Mouse (Mus musculus) adrenal gland, postnatal 25 days (tissue): ENCODE data around the gene Hcls1. TPM values are rescaled to one million over a fixed set of nuclear protein-coding genes. Genes with fewer than 3 reads are reported as not detected.

ENCODE experiments used
- DNase-seq: peaks from one replicate; pipeline ENCODE4 v3.0.0; 2021; ENCODE audit warnings: mixed read lengths
- long read RNA-seq: library from polyadenylated mRNA; stranded (forward); transcript quantifications from one replicate; pipeline ENCODE4 v2.0.0, GENCODE M21; 2021
- total RNA-seq: library from RNA; stranded (reverse); gene quantifications from 2 replicates; pipeline ENCODE4 v1.2.3, GENCODE M21; 2021

The Hcls1 gene
- total RNA-seq = 6.5 and 10.5 TPM in 2 replicates
- long read RNA-seq, transcript Hcls1-201 (14 exons, 2,016 nt) = major isoform, 7 of 7 reads
- long read RNA-seq, partial matches to known transcripts = 0 of 7 reads
- long read RNA-seq, other reads (novel, unspliced or antisense) = 0 of 7 reads

DNA sequence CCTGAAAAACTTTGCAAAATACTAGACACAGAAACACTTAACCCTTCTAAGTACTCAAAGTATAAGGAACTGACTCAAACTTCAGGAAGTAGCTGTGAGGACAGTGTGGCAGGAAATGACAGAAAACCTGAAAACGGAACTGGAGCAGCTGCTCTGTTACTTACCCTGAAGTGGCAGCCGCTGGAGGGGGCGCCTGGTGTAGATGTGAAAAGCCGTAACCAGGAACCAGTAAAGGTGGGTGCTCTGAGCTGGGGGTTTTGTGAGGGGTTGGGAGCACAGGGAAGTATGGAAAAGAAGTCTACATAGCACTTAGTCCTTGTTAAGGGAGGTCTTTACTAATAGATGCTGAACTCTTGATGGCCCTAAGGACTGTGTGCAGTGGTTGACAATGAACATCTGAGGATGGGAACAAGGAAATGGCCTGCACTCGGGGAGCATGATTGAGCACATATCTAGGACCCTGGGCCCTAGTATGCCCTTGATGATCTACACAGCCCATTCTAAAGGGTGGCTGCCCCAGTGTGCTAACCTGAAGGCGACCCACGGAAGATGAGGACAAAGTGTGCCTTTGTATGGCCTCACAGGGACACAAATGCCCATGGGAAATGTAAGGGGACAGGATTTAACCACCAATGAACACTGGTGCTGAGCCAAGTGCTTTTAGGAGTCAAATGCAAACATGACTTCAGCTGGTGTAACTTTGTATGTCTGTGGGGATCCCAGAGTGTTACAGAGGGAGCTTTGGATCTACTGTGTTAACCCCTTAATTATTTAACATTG lies at the start of gene Hcls1:
Hcls1 (plus strand) TSS at position 143 of the 780 bp plus-strand sequence.
- no peak for DNase-seq

DNA sequence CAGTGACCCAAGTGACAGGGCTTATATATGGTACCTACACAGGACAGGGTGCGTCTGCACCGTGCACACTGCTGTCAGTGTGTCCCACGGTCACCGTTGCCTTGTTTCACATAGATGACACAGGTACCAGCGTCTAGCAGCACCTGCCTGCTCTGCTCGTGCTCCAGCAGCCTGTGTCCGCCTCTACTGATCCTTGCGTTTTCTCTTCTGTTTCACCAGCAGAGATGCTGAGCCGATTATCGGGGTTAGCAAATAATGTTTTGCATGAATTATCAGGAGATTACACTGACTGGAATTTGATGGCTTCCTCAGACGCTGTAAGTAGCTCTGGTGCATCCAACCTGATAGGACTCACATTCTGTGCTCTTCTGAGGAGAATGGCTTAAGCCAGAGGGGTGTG lies 48.9 kb upstream of the Hcls1 start:
- DNase-seq = no peak

DNA sequence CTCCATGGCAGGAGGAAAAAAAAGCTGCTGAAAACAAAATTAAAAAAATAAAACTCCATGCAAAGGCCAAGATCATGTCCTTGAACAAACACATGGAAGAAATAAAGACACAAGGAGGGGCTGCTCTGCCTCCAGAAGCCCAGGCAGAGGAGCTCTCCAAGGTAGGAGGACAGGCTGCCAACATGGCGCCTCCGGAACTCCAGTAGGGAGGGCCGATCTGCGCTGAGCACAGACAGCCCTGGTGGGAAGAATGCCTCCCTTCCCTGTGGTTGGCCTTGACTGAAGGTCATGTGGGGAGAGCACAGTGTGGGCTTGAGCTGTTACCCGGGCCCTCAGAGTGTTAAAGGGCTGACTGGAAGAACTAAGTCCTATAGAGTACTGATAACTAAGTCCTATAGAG lies 47.2 kb upstream of the Hcls1 start:
- DNase-seq = peak; percentile 33

DNA sequence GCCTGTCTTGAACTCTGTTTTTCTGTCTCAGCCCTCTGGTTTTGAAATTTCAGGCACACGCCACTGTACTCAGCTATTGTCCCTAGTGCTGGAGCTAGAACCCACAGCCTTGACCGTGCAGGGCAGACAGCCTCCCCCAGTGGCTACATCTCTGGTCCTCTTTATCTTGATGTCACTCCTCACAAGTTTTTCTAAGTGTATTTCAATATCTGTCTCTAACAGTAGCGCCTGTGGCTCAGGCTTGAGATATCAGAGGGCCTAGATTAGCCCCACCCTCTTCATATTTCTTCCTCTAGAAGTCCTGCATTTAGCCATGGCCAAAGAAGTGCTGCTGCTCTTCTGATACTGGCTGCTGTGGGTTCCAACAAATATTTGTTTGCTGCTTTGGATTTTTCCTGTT lies 44.2 kb upstream of the Hcls1 start:
- no peak for DNase-seq

DNA sequence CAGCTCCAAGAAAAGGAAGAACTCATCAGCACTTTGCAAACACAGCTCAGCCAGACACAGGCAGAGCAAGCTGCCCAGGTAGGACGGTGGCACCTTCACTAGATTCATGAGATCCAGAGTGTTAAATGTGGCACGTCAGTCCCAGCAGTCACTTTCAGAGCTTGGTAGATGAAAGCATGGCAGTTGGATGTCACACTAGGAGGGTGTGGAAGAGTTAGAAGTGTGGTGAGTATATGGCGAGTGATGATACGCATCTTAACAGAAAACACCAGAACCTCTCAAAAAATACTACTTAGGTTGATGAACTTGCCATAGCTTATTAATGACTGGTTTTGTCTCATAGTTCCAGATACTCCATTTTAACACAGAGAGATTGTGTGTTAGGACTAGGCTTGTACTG lies 43.4 kb upstream of the Hcls1 start:
- no peak for DNase-seq

DNA sequence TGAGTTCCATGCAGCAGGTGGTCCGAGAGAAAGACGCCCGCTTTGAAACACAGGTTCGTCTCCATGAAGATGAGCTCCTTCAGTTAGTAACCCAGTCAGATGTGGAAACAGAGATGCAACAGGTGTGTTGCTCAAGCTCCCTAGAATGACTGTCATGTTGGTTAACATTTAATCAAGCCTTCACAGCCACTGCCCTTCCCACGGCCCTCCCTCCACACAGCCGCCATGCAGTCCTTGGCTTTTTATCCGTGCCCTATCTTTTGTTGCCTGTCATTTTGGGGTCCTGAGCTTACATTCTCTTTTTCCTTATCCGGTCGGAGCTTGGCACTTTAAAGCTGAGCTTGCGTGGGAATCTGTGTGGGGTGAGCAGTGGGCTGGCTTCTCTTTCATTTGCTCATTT lies 41.5 kb upstream of the Hcls1 start:
- no peak for DNase-seq

DNA sequence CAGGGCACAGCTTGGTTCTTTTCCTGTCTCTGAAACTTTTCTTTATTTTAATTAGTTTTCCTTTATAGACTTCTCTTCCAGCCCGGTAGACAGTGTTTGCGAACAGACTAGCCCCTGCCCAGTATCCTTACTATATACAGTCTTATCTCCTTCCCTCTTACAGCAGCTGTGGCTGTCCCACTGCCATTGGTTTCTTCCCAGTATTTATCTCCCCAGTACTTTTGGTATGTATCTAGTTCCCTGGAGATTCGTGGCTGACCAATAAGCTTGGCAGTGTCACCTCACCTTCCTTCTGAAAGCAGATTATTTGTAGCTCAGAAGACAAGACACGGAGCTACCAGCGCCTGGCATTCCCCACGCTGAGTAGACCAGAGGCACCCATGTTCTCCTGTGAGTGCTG lies 38.1 kb upstream of the Hcls1 start:
- DNase-seq = no peak

DNA sequence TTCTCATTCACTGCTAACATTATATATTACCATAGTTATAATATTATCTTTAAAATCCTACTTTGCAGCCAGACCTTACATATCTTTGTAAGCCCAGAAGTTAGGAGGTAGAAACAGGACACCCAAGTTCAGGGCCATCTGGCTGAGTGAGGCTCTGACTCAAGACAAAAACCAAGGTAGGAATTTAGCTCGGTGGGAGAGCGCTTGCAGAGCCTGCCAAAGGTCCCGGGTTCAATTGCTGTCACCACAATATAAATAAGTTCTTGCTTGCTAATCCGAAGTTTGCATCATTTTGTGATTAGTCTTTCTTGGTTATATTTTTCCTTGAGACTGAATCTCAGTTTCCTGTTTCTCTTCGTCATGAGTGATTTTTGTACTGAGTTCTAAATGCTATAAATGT lies 31.6 kb upstream of the Hcls1 start:
- DNase-seq = no peak

DNA sequence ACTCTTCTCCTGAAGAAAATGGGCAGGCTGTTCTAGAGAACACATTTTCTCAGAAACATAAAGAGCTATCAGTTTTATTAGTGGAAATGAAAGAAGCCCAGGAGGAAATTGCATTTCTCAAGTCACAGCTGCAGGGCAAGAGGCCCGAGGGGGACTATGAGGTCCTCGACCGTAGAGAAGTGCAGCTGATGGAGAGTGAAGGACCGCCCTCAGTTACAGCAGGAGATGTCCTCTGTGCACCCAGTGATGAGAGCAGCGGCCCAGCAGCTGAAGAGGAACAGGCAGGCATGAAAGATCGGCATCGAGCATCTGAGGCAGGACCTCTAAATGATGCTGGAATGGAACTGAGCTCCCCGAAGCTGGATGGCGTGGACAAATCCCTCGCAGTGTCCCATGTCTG lies 22.9 kb upstream of the Hcls1 start:
- DNase-seq = no peak

DNA sequence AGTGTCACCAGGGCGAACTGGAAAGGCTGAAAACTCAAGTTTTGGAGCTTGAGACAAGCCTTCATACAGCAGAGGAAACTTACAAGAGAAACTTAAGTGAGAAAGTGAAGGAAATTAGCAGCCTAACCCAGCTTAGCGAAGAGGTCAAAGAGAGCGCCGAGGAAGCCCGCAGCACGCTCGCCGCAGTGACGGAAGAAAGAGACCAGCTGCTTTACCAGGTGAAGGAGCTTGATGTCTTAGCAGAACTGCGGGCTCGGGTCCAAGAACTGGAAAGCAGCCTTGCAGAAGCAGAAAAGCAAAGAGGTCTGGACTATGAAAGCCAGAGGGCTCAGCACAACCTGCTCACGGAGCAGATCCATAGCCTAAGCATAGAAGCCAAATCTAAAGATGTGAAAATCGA lies 22.5 kb upstream of the Hcls1 start:
- no peak for DNase-seq

DNA sequence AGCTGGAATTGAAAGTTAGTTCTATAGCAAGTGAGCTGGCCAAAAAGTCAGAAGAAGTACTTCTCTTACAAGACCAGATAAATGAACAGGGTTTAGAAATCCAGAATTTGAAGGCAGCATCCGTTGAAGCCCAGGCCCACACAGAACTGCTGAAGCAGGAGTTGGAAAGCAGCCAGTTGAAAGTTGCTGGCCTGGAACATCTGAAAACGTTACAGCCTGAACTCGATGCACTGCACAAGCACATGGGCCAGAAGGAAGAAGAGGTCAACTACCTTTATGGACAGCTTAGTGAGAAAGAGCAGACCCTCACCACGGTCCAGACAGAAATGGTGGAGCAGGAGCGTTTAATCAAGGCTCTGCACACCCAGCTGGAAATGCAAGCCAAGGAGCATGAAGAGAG lies 20.6 kb upstream of the Hcls1 start:
- no peak for DNase-seq

DNA sequence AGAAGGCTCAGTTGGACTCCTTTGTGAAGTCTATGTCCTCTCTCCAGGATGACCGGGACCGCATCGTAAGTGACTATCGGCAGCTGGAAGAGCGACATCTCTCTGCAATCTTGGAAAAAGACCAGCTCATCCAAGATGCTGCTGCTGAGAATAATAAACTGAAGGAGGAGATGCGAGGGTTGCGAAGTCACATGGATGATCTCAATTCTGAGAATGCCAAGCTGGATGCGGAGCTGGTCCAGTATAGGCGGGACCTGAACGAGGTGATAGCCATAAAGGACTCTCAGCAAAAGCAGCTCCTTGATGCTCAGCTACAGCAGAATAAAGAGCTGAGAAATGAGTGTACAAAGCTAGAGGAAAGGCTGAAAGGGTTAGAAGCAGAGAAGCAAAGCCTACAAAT lies 16.3 kb upstream of the Hcls1 start:
- no peak for DNase-seq

DNA sequence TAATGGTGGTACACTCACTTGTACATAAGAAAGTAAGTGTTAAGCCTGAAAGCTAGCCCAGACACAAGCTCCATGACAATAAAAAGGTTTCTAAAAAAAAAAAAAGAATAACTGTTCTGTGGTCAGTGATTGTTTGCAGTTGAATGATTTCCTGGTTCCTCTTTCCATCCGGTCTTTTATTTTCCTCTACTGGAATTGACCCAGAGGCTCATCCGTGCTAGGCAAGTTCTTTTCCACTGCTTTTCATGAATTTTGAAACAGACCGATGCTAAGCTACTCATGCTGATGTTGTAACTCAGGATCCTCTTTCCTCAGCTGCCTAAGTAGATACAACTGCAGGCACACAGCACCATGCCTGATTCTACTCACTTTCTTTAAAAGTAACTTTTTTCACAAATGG lies 14.4 kb upstream of the Hcls1 start:
- DNase-seq = no peak

DNA sequence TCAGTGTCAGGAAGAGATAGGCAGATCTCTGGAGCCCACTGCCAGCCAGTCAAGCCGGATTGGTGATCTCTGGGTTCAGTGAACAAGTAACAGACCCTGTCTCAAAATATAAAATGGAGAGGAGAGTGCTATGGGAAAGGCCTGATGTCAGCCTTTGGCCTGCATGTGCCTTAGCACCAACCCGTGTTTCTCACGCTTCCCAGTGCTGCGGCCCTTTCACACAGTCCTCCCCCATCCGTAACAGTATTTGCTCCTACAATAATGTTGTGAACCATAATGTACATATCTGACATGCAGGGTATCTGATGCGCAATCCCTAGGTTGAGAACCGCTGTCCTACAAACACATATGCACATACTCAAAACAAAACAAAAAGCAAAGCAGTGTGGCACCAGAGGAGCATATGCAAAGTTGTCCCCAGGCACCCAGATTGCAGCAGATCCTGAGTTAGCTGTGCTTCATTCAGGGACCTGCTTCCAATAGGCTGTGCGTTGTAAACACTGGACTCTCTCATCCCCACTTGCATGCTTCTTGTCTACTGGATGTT lies 13.6 kb upstream of the Hcls1 start:
- DNase-seq = no peak

DNA sequence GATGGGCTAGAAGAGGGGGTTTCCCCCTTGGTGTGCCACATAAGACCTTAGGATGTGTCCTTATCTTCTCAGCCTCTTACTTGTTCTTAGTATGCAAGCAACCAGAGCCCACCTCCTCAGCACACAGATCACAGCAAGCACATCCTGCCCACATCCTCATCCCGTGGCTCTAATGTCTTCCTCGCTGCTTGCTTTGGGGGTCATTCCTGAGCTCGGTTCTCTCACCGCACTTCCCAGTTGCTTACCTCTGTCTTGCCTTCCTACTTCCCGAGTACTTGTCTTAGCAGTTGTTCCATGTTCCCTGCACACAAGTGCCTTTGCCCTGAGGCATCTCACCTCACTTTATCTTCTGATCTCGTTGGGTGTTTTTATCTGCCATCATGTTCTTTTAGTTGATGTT lies 12.8 kb upstream of the Hcls1 start:
- no peak for DNase-seq

DNA sequence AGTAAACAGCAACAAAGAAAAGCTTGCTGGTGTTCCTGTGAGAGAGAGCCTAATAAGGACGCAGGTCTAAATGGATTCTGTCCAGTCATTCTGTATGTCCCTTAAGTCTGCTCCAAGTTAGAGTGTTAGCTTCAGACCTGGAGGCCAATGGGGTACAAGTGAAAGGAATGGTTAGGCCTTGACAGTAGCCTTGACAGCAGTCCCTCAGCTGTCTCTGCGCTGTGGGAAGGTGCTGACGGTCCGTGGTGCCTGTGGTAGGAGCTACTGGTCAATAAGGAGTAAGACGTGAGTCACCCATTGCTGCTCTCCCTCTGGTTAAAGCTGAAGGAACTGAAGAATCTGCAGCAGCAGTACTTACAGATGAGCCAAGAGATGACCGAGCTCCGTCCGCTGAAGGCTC lies 10.5 kb upstream of the Hcls1 start:
- no peak for DNase-seq

DNA sequence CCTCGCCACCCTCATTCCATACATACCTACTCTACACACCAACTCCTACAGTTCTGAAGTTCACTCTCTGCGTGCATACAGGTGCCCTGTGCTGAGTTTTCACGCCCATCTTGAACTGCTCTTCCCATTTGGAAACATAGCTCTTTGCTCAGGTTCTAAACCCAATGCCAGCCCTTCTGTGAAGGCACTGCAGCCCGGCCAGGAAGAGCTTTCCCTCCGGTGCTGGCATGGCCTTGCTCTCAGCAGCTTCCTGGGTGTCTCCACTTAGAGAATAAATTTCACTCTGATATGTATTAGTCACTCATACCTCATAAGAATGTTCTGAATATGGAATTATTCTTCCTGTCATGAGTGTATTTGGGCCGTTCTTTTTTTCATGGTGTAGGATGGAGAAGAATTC lies 9.4 kb upstream of the Hcls1 start:
- DNase-seq = no peak

DNA sequence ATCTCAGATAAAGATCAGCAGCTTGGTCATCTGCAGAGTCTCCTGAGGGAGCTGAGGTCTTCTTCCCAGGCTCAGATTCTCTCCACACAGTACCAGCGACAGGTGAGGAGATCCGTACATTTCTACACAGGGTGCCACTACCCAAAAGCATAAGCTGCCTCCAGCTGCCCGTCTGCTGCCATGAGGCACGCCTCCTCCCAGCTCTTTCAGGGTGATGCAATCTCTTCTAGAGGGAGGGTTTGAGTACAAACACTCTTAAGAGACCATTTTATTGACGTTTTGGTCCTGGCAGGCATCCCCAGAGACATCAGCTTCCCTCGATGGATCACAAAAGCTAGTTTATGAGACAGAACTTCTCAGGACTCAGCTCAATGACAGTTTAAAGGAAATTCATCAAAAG lies 9.0 kb upstream of the Hcls1 start:
- DNase-seq = no peak

DNA sequence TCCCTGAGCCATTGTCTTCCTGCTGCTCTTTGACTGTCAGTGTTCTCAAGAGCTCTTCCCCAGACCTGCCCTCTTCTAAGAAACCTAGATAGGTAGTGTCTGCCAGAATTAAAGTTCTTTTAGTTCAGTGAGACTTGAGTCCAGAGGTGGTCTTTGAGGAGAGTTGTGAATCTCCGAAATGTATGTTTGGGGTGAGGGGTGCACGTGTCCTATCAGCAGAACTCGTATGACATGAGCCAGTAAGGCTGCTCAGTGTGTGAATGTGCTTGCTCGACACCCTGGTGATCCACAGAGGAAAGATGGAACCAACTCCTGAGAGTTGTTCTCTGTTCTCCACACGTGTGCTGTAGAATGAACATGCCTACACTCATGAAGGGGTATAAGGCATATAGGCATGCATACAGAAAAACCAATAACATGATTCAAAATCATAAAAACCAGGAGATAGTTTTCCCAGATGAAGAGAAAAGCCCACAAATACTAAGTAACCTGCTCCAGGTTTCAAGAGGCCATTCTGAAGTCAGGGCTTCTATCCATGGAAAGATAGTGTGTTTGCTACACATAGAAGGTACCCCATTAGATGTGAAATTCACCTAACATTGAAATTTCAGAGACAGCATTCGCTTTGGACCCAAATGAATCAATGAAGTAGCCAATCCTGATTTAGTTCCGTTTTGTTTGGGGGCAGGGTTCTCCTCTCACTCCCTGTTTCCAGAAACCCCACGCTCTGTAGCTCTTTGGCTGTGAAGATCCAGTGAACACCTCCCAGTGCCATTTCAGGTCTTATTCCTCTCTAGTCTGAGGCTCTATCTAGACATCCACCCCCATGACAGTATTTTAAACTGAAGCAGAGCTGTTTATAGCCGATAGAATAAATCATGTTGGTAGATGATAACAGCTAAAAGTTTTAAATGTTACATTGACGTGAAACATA lies 8.0 kb upstream of the Hcls1 start:
- DNase-seq = no peak

DNA sequence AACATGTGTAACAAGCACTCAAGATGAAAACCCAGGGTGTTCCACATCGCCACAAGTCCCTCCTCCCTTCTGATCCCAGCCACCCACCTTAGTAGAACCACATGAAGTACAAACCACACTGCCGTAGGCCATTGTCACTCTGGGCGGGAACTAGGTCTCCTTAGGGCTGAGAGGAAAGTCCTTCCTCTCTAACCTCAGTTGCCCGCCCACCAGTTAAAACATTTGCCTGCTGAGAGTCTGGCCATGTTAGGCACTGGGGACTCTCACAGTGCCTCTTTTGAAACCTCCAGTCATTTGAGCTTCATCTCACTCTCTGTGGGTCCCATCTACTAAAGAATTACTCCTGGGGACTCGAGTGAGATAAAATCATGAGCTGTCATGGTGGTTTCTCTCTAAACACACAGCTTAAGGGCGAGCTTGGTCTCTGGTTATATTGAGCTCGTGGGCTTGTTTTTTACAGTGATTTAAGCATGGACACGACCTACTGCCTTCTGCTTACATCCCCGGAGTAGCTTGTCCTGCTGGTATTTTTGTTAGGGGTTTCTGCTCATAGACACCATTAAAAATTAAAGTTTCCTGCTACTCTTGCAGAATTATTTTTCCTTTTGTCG lies 7.2 kb upstream of the Hcls1 start:
- DNase-seq = no peak

DNA sequence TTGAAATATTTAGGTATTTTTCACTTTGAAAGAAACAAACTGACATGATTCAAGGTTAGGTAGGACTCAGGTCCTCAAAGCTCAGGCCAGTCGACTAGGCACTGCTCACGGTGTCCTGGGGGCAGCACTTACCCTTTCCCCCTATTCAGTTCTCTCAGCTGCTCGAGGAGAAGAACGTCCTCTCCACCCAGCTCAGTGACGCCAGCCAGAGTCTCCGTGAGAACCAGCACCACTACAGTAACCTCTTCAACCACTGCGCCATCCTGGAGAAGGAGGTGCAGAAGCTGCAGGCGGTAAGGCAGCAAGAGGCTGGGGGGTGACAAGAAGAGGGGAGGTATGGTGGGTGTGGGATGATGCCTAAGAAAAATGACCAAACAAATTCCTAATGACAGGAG lies 6.7 kb upstream of the Hcls1 start:
- DNase-seq = no peak

DNA sequence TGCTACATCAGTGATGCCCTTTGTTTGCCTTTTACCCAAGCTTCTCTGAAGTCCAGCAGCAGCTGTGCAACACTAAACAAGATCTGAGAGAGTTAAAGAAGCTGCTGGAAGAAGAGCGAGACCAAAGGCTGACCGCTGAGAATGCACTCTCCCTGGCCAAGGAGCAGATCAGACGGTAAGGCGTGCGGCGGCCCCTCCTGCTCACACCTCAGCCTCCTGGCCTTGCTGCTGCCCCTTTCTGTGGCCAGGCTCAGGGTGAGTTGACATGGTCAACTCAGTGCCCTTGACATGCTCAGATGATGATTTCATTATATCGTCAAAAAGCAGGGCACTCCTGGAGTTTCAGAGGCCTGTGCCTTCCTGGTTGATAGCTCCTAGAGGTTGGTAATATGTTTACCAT lies 5.6 kb upstream of the Hcls1 start:
- no peak for DNase-seq
